Mouse (Mus musculus) B cell, adult 2 months (primary cell): ENCODE data around the gene Adgrg1.

Experiments
- DNase-seq, 2 experiments: peaks; one replicate each; pipeline ENCODE4 v3.0.0; 2022

Adgrg1 gene

GRCm38 (mm10) chr8:94996899-94997856, 22.6 kb downstream of the Adgrg1 start:
- DNase-seq, result no peak

- DNase-seq, result no peak
Observed at GRCm38 (mm10) chr8:94997857-94998243, 23.3 kb downstream of the Adgrg1 start.

GRCm38 (mm10) chr8:94998431-94998830, 23.9 kb downstream of the Adgrg1 start:
- no peak for DNase-seq

GRCm38 (mm10) chr8:94999004-94999403, 24.5 kb downstream of the Adgrg1 start:
- no peak for DNase-seq

- no peak for DNase-seq
Observed at GRCm38 (mm10) chr8:94999956-95000355, 25.4 kb downstream of the Adgrg1 start.

- peak; percentile 76 to 79 for DNase-seq
Observed at GRCm38 (mm10) chr8:95000684-95001083, 26.1 kb downstream of the Adgrg1 start.

- DNase-seq, result no peak
Observed at GRCm38 (mm10) chr8:95001165-95001564, 26.6 kb downstream of the Adgrg1 start.

- peak; percentile 83 to 85 for DNase-seq
Observed at GRCm38 (mm10) chr8:95001655-95002054, 27.1 kb downstream of the Adgrg1 start.

GRCm38 (mm10) chr8:95002089-95002655, 27.6 kb downstream of the Adgrg1 start:
- DNase-seq, result no peak

GRCm38 (mm10) chr8:95012442-95012919, 37.9 kb downstream of the Adgrg1 start:
- DNase-seq, result no peak

- DNase-seq, result no peak
Observed at GRCm38 (mm10) chr8:95015866-95016265, 41.3 kb downstream of the Adgrg1 start.

- no peak for DNase-seq
Observed at GRCm38 (mm10) chr8:95016684-95017083, 42.1 kb downstream of the Adgrg1 start.

GRCm38 (mm10) chr8:95017451-95017850, 42.9 kb downstream of the Adgrg1 start, which contains the start of gene Adgrg3:
Gene Adgrg3, plus strand, starts transcription at chr8:95017692.
- no peak for DNase-seq

GRCm38 (mm10) chr8:95017969-95018635, 43.6 kb downstream of the Adgrg1 start:
- no peak for DNase-seq

- peak; percentile 10 to 15 for DNase-seq
Observed at GRCm38 (mm10) chr8:95020293-95020777, 45.8 kb downstream of the Adgrg1 start.

- peak in 1 of 2 experiments; percentile 6 for DNase-seq
Observed at GRCm38 (mm10) chr8:95020821-95021220, 46.3 kb downstream of the Adgrg1 start.

- no peak for DNase-seq
Observed at GRCm38 (mm10) chr8:95023201-95023600, 48.6 kb downstream of the Adgrg1 start.

GRCm38 (mm10) chr8:95024387-95024786, 49.8 kb downstream of the Adgrg1 start:
- DNase-seq, result no peak

- peak; percentile 59 to 67 for DNase-seq
Observed at GRCm38 (mm10) chr8:95025421-95025820, 50.9 kb downstream of the Adgrg1 start.

- peak; percentile 18 to 22 for DNase-seq
Observed at GRCm38 (mm10) chr8:95028391-95028790, 53.8 kb downstream of the Adgrg1 start.

- DNase-seq, result no peak
Observed at GRCm38 (mm10) chr8:95037106-95037925, 62.8 kb downstream of the Adgrg1 start.
